In the genomic region with DNA sequence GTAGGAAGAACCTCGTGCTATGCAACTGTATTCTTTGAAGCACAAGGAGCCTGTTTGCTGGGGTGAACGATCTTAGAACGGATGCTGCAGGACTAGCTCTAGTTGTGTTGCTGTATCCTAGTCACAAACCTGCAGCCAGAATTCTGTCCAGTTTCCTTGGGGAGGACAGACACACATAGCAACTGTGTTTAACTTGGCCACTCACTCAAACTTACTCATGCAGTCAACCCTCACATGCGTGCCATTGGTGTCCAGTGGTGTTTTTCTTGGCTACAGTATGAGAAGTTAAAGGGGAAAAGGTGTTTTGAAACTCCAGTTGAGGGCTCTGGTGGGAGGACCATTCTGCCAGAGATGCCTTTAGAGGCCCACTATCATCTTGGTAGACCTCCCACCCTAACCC, we compare ENCODE assay signal across 16 mouse cellular contexts.
"Had no signal": no experiment of that assay in that cellular context is flagged by ENCODE, and none has a peak within 500 bp of the region (broad histone marks: within the 10 kb centered on the region; RNA-seq: fewer than 3 reads in every experiment).

No protein-coding gene starts in this region.

- H3K27ac ChIP-seq: intestine, embryonic 15.5 days; kidney, postnatal 0 days; limb, embryonic 13.5 days; liver, embryonic 12.5 days; midbrain, embryonic 10.5 days; neural tube, embryonic 13.5 days; stomach, embryonic 15.5 days had no signal

- H3K36me3 ChIP-seq: intestine, embryonic 15.5 days; limb, embryonic 13.5 days; liver, embryonic 12.5 days; midbrain, embryonic 10.5 days; neural tube, embryonic 13.5 days; stomach, embryonic 15.5 days had no signal

- ATAC-seq: intestine, embryonic 15.5 days; liver, embryonic 12.5 days had no signal

- DNase-seq: kidney, adult 18-20 months; kidney, postnatal 4 days; left cerebral cortex, postnatal 4 days; lung, embryonic 14.5 days; lung, postnatal 10 days; lung, postnatal 4 days; midbrain, embryonic 14.5 days; retina, postnatal 1 day; right cerebral cortex, postnatal 14 days had no signal

- H3K4me3 ChIP-seq: intestine, embryonic 15.5 days; limb, embryonic 13.5 days; liver, embryonic 12.5 days; midbrain, embryonic 10.5 days; neural tube, embryonic 13.5 days; stomach, embryonic 15.5 days had no signal

- H3K9ac ChIP-seq: intestine, embryonic 15.5 days; limb, embryonic 13.5 days; liver, embryonic 12.5 days; lung, embryonic 14.5 days; neural tube, embryonic 13.5 days; stomach, embryonic 15.5 days had no signal

- H3K27me3 ChIP-seq: intestine, embryonic 15.5 days; limb, embryonic 13.5 days; liver, embryonic 12.5 days; neural tube, embryonic 13.5 days; stomach, embryonic 15.5 days had no signal

- H3K4me1 ChIP-seq: intestine, embryonic 15.5 days; liver, embryonic 12.5 days; midbrain, embryonic 10.5 days had no signal

- H3K4me2 ChIP-seq: intestine, embryonic 15.5 days; limb, embryonic 13.5 days; liver, embryonic 12.5 days; lung, embryonic 14.5 days; neural tube, embryonic 13.5 days; stomach, embryonic 15.5 days had no signal

- H3K9me3 ChIP-seq: intestine, embryonic 15.5 days; limb, embryonic 13.5 days; liver, embryonic 12.5 days; midbrain, embryonic 10.5 days; neural tube, embryonic 13.5 days; stomach, embryonic 15.5 days had no signal
